Mouse (Mus musculus) urinary bladder, postnatal 36 days (tissue): Measurements from ENCODE around the gene Trim63.

ENCODE experiments used
- DNase-seq, 2 experiments: peaks; one replicate each; pipeline ENCODE4 v3.0.0; 2022; ENCODE audit warnings: low spot score in 2 of 2, mixed read lengths in 1 of 2

Trim63 gene

GRCm38 (mm10) chr4:134298626-134299497, 16.1 kb upstream of the Trim63 start:
- DNase-seq, result no peak

DNA sequence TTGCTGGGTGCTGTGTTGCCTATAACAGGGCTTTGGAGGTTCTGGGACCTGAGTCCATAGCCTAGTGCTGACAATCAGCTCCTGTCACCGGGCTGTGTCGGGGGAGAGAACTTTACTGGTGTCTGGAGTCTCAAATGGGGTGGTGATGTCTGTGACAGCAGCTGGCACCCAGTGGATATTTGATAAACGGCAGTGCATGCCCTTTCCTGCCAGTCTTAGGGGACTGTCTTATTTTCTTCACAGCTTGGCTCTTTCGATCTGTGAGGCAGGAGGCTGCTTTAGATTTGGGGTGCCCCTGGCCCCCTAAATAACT, 15.5 kb upstream of the Trim63 start:
- DNase-seq, result no peak

GRCm38 (mm10) chr4:134300316-134300715, 14.6 kb upstream of the Trim63 start:
- peak; percentile 23 to 43 for DNase-seq

DNA sequence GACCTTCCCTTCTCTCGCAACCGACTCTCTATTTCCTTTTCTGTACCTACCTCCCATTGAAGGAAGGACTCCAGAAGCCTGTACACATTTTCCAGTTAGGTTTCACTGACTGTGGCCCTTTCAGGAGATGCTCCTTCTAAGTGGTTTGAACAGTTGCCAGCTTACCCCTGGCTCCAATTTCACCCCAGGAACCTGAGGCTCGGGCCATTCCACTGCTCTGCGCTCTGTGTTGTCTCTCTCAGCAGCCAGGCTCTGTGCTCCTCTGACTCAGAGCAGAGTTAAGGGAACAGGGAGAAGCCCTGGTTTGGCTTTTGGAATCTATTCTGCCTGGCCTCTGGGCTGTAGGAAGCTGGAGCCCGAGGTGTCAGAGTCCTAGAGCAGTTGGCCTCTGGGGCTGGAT, 12.8 kb upstream of the Trim63 start:
- DNase-seq, result no peak

GRCm38 (mm10) chr4:134306963-134307362, 8.0 kb upstream of the Trim63 start:
- no peak for DNase-seq

GRCm38 (mm10) chr4:134307367-134308072, 7.4 kb upstream of the Trim63 start:
- peak; percentile 39 to 63 for DNase-seq

GRCm38 (mm10) chr4:134310106-134310505, 4.8 kb upstream of the Trim63 start:
- no peak for DNase-seq

GRCm38 (mm10) chr4:134310656-134311055, 4.3 kb upstream of the Trim63 start:
- no peak for DNase-seq

GRCm38 (mm10) chr4:134311784-134312183, 3.1 kb upstream of the Trim63 start:
- no peak for DNase-seq

DNA sequence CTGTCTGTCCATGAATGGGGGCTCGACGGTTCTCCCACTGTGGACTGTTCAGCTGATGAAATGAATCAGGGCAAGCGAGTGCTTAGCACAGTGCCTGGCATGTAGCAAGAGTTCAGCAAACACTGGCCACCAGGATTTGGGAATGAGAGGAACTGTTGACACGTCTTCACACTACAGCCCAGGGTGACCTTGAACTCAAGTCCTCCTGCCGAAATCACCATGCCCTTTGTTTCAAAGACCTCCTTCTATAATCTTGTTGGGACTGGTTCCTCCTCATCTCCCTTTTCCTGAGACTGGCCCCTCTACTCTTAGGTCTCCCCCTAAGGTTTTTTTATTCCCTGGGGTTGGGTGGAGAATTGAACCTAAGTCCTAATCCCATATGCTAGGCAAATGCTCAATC, 2.6 kb upstream of the Trim63 start:
- no peak for DNase-seq

GRCm38 (mm10) chr4:134312901-134313300, 2.0 kb upstream of the Trim63 start:
- DNase-seq, result no peak

DNA sequence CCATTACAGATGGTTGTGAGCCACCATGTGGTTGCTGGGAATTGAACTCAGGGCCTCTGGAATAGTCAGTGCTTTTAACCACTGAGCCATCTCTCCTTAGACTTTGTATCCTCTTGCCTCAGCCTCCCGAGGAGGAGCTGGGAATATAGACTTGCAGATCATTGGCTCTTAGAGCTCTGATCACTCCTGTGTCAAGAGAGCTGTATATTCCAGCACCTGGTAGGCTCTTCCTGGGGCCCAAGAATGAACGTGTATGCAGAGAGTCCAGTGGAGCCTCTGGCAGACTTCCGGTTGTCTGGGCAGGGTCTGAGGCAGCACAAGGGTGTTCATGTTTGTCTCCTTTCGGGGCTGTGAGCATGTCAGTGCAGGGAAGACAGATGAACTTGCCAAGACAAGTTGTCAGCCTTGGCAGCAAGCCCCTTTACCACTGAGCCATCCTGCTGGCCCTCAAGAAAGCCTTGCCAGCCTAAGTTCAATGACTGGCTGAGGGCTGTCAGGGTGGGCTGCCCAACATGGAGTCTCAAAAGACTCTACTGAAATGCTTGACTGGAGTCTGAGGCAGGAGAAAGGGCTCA, 752 bp upstream of the Trim63 start:
- DNase-seq, result no peak

DNA sequence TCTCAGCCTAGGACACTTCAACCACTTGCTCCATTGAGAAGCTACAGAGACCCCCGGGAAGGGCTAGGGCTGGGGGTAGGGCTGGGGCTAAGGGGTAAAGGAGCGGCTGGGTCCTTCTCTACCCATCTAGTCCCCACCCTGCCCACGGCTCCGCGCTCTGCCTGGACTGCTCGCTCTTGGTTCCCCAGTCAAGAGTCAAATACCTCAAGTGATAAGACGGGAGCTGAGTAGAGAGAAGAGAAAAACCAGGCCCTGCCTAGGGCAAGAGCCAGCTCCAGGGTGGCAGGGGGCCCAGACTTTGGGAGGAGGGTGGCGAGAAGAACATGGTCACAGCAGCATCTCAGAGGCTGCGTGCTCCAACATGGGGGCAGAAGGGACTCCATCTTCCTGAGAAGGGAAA, 550 bp downstream of the Trim63 start:
- DNase-seq, result no peak

- DNase-seq, result no peak
These were observed 1.5 kb downstream of the Trim63 start for GRCm38 (mm10) chr4:134316390-134316789.

DNA sequence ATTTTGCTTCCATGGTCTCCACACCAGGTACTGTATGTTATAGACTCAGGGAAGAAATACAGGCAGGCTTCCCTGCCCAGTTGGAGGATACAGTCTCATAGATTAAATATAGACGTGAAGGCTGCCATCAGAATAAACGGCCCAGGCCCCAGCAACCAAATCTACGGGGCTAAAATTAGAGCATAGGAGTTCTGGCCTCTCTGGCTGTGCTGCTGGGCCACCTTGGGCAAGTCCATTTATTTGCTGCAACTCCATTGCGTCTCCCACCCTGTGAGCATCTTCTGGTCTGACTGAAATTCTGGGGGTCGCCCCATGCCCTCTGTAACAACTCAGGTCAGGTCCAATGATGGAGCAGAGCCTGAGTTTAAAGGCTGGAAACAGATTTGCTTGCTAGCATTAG, 4.2 kb downstream of the Trim63 start:
- DNase-seq, result no peak

DNA sequence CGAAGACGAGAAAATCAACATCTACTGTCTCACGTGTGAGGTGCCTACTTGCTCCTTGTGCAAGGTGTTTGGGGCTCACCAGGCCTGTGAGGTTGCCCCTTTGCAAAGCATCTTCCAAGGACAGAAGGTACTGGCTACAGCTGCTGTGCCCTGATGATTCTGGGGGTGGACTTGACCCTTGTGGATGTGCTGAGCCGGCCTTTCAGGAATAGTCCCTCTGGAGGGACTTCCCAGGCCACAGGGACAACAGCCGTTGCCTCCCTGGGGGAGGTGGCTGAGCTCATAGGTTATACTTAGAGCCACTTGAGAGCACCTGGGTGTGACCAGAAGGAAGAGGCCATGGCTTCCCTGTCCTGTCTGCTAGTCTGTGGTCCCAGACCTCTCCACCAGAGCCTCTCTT, 4.8 kb downstream of the Trim63 start:
- DNase-seq, result no peak

DNA sequence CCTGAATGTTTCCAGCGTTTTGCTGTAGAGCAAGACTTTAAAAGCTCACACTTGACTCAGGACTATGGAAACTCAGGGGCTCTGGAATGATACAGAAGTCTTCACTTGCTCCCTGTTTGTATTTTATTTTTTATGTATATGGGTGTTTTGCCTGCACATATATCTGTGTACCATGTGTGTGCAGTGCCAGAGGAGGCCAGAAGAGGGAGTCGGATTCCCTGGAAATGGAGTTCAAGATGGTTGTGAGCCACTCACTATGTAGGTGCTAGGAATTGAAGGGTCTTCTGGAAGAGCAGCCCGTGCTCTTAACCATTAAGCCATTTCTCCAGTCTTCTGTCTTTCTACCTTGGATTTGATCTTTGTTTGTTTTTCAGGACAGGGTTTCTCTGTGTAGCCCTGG, 6.6 kb downstream of the Trim63 start:
- DNase-seq, result no peak

- no peak for DNase-seq
These were observed 9.7 kb downstream of the Trim63 start for GRCm38 (mm10) chr4:134324655-134325054.

GRCm38 (mm10) chr4:134326859-134327530, 12.1 kb downstream of the Trim63 start:
- no peak for DNase-seq

DNA sequence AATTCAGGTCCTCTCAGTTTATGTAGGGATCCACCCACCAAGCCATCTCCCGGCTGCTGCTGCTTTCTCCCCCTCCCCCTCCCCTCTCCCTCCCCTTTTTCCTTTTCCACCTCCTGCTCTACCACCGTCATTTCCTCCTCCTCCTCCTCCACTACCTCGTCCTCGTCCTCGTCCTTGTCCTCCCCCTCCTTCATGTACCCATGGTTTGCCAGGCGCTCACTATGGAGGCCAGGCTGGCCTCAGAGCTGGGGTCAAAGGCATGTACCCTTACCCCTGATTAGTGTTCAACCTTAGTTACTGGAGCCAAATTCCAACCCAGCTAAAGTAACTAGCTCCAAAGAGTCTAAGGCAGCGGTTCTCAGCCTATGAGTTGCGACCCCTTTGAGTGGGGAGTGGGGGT, 13.2 kb downstream of the Trim63 start:
- DNase-seq, result no peak

DNA sequence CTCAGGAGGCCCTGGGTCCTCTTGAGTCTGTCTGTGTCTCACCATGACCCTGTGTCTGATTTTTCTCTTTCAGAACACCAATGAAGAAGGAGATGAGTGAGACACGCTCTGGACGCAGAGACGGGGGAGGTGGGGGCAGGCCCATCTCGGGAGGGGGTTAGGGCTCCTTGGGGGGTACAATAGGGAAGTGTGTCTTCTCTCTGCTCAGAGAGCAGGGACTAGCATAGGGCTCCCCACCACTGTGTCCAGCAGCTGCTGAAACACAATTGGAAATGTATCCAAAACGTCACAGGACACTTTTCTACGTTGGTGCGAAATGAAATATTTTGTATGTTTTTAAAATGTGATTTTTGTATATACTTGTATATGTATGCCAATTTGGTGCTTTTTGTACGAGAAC, 13.9 kb downstream of the Trim63 start:
- no peak for DNase-seq

DNA sequence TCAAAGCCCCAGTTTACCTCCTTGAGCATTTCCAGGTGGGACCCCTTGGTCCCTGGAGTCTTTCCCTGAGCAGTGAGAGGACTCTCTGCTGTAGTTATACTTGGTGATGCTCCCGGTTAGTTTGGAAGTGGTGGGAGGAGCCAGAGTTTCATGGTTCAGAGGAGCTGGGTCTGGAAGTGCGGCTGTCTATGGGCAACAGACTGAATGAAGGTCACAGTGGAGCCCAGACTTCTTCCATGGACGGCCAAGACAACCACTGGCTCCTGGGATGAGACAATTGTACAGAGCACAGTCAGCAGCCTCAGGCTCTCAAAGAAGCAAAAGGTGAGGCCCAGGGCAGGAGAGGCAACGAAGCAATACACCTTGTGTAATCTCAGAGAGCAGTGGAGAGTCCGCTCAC, 15.4 kb downstream of the Trim63 start:
- DNase-seq, result no peak
